Mouse (Mus musculus) CD4-positive, CD25-positive, alpha-beta regulatory T cell, adult 4 months (primary cell): ENCODE results near the gene Inf2. TPM values are rescaled to one million over a fixed set of nuclear protein-coding genes. Genes with fewer than 3 reads are reported as not detected.

Experiments
- ATAC-seq: one replicate; pipeline ENCODE4 v1.8.0; 2017
- polyA plus RNA-seq, 2 experiments: library from polyadenylated mRNA; unstranded; fragments of 100-300 nt; shearing (Covaris generic); gene quantifications; one replicate each; pipeline ENCODE4 v1.2.1; 2017

Inf2 gene
- polyA plus RNA-seq, result 10 to 100 TPM in 1 of 2 experiments, 1 to 10 TPM in 1; 9.1 to 12.2 TPM

- peak; percentile 77 for ATAC-seq
Measured at GRCm38 (mm10) chr12:112588426-112589256, at the start of gene Inf2. Gene Inf2 (plus strand): TSS chr12:112588784.

GRCm38 (mm10) chr12:112539466-112539965, 49.1 kb upstream of the Inf2 start:
- ATAC-seq, result no peak

GRCm38 (mm10) chr12:112540321-112540720, 48.3 kb upstream of the Inf2 start:
- no peak for ATAC-seq

GRCm38 (mm10) chr12:112541483-112542091, 47.0 kb upstream of the Inf2 start:
- ATAC-seq, result no peak

- no peak for ATAC-seq
Measured at GRCm38 (mm10) chr12:112542257-112542919, 46.2 kb upstream of the Inf2 start.

GRCm38 (mm10) chr12:112542920-112543300, 45.7 kb upstream of the Inf2 start:
- ATAC-seq, result no peak

GRCm38 (mm10) chr12:112543941-112544340, 44.6 kb upstream of the Inf2 start:
- ATAC-seq, result no peak

- ATAC-seq, result no peak
Measured at GRCm38 (mm10) chr12:112544946-112545701, 43.5 kb upstream of the Inf2 start.

- no peak for ATAC-seq
Measured at GRCm38 (mm10) chr12:112546110-112546509, 42.5 kb upstream of the Inf2 start.

GRCm38 (mm10) chr12:112549287-112549686, 39.3 kb upstream of the Inf2 start:
- ATAC-seq, result no peak

GRCm38 (mm10) chr12:112551861-112552375, 36.7 kb upstream of the Inf2 start:
- peak; percentile 70 for ATAC-seq

- ATAC-seq, result no peak
Measured at GRCm38 (mm10) chr12:112552520-112552919, 36.1 kb upstream of the Inf2 start.

GRCm38 (mm10) chr12:112554900-112555299, 33.7 kb upstream of the Inf2 start:
- ATAC-seq, result no peak

GRCm38 (mm10) chr12:112556531-112557060, 32.0 kb upstream of the Inf2 start:
- ATAC-seq, result no peak

GRCm38 (mm10) chr12:112557219-112557618, 31.4 kb upstream of the Inf2 start:
- ATAC-seq, result no peak

- ATAC-seq, result no peak
Measured at GRCm38 (mm10) chr12:112559231-112559630, 29.4 kb upstream of the Inf2 start.

- no peak for ATAC-seq
Measured at GRCm38 (mm10) chr12:112559671-112560070, 28.9 kb upstream of the Inf2 start.

- no peak for ATAC-seq
Measured at GRCm38 (mm10) chr12:112560176-112560797, 28.3 kb upstream of the Inf2 start.

GRCm38 (mm10) chr12:112561163-112561562, 27.4 kb upstream of the Inf2 start:
- ATAC-seq, result no peak

- no peak for ATAC-seq
Measured at GRCm38 (mm10) chr12:112562462-112562861, 26.1 kb upstream of the Inf2 start.

- no peak for ATAC-seq
Measured at GRCm38 (mm10) chr12:112563011-112563410, 25.6 kb upstream of the Inf2 start.

- ATAC-seq, result no peak
Measured at GRCm38 (mm10) chr12:112570160-112570559, 18.4 kb upstream of the Inf2 start.
